Mouse (Mus musculus): ENCODE results near the gene Gm10271. TPM values are rescaled to one million over a fixed set of nuclear protein-coding genes. Genes with fewer than 3 reads are reported as not detected.

The Gm10271 gene
- total RNA-seq, 1 experiment from 2014 or later, result not detected

DNA sequence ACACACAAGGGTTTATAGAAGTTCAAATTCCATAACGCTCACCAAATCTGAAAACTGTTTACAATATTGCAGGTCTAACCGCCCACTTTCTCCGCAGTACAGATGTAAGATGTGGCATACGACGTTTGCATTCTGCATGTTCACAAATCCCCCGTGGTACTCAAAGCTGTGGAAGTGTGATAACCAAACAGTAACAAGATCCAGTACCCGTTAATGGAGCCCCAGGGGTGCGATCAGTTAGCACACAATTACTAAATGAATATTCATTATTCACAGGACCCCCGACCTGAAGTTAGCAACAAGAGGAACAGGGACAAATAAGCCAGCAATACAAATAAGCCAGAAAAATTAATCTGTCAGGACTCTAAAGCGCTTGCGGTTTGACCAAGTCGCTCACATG lies 12.4 kb upstream of the Gm10271 start:
- ATAC-seq (replicated peaks in 1 of 2; ENCODE audit: insufficient read depth in 1 of 2, low FRiP score in 2 of 2, low TSS enrichment in 1 of 2, low read depth in 1 of 2, poor library complexity in 2 of 2, severe bottlenecking in 2 of 2), result no peak

DNA sequence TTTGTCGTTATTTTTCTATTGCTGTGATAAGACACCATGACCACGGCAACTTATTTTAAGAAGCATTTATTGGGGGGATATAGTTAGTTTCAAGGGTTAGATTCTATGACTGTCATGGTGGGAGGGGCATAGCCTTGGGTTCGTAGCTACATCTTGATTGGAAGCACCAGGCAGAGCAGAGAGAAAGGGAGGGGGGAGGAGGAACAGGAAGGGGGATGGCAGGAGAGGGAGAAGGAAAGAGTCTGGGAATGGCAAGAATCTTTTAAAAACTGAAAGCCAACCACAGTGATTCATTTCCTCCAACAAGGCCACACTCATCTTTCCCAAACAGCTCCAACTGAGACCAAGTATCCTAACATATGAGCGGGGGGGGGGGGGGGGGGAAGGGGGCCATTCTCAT lies 10.1 kb upstream of the Gm10271 start:
- ATAC-seq (replicated peaks in 1 of 2; ENCODE audit: insufficient read depth in 1 of 2, low FRiP score in 2 of 2, low TSS enrichment in 1 of 2, low read depth in 1 of 2, poor library complexity in 2 of 2, severe bottlenecking in 2 of 2), result no peak

DNA sequence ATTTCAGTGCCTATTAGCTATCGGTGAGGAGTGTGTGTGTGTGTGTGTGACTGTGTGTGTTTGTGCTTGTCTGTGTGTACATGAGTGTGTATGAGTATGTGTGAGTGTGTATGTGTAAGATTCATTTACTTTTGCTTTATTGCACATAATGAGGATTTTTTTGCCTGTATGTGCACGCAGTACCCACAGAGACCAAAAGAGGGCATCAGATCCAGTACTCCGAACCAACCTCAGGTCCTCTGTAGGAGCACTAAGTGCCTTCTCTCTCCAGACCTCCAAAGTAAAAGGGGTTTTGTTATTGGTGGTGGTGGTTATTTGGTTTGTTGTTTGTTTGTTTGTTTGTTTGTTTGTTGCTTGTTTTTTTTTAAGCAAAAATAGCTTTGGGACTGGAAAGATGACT lies 8.5 kb upstream of the Gm10271 start:
- peak; percentile 72; a peak in 3 of 4 replicates for ATAC-seq (replicated peaks in 1 of 2; ENCODE audit: insufficient read depth in 1 of 2, low FRiP score in 2 of 2, low TSS enrichment in 1 of 2, low read depth in 1 of 2, poor library complexity in 2 of 2, severe bottlenecking in 2 of 2)

DNA sequence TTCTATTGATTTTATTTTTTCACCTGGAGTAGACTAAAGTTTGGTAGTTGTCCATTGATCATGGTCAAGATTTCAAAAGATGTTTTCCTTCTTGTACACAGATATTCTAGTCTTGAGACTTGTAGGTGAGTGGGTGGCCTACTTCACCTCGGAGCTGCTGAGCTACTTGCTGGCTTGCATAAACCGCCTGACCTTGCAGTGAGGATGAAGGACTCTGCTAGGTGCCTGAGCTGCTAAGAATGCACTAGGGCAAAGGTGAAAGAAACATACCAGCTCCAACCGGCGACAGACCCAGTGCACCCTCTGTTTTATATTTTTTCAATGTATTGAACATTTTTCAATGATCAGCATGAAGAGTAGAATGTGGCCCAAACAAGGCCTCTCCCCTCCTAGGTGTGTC lies 7.9 kb upstream of the Gm10271 start:
- no peak for ATAC-seq (replicated peaks in 1 of 2; ENCODE audit: insufficient read depth in 1 of 2, low FRiP score in 2 of 2, low TSS enrichment in 1 of 2, low read depth in 1 of 2, poor library complexity in 2 of 2, severe bottlenecking in 2 of 2)

DNA sequence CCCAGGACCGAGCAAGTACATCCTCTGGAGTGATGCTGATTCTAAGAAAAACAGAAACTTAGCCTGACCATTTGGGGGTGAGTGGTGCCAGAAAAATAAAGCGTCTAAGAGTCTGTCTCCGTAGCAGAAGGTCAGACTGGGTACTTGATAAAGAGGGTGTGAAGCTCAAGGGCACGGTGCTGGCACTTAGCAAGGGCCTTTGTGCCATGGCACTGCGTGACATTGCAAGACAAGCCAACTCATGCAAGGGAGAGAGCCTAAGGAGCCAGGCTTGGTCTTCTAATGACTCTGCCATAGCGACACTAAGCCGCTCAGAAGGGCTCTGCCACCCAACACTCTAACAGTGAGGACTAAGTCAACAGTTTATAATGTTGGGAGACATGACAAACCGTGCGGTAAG lies 6.4 kb upstream of the Gm10271 start:
- no peak for ATAC-seq (replicated peaks in 1 of 2; ENCODE audit: insufficient read depth in 1 of 2, low FRiP score in 2 of 2, low TSS enrichment in 1 of 2, low read depth in 1 of 2, poor library complexity in 2 of 2, severe bottlenecking in 2 of 2)

DNA sequence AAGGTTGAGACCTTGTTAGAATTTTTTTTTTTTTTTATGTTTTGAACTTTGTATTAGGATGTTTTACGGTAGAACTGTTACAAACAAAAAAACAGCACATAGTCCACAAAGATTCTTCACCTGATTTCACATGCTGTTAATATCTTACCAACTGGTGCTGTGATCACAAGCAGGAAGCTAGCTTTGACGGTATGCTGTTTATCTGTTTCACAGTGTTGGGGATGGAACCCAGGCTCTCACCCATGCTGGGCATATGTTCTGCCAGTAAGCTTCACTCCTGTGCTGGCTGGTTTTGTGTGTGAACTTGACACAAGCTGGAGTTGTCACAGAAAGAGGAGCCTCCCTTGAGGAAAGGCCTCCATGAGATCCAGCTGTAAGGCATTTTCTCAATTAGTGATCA lies 5.4 kb upstream of the Gm10271 start:
- no peak for ATAC-seq (replicated peaks in 1 of 2; ENCODE audit: insufficient read depth in 1 of 2, low FRiP score in 2 of 2, low TSS enrichment in 1 of 2, low read depth in 1 of 2, poor library complexity in 2 of 2, severe bottlenecking in 2 of 2)

DNA sequence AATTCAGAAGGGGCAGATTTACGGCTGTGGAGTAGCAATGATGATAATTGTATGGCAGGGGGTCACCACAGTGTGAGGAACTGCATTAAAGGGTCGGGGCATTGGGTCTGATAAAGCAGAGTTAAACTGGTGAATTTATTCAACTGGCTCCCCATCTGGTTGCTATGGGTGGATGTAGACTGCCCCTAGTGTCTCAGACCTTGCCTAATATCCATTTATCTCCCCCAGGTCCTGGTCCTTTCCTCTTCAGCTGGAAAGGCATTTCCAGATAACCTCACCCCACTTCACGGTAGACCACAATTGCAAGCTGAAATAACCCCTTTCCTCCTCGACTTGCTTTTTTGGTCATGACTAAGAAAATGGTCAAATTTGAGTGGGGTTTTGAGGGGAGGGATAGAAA lies 5.0 kb upstream of the Gm10271 start:
- ATAC-seq (replicated peaks in 1 of 2; ENCODE audit: insufficient read depth in 1 of 2, low FRiP score in 2 of 2, low TSS enrichment in 1 of 2, low read depth in 1 of 2, poor library complexity in 2 of 2, severe bottlenecking in 2 of 2), result no peak

DNA sequence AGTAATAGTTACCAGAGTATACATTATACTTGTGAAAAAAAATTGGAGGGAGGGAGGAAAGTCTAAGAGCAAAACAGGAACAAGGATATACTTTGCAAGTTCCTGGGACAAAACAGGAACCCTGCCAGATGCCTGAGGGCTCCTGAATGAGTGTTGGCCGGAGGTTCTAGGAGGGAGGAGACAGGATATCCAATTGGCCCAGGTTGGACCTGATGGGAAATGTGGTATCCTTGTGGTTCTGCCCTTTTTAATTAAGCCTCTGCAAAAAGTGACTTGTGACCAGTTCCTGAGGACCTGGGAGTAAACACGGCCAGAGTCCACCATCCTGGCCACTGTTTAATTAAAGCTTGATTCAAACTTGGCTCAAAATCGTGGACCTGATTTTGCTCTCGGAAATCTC lies 3.7 kb downstream of the Gm10271 start:
- no peak for ATAC-seq (replicated peaks in 1 of 2; ENCODE audit: insufficient read depth in 1 of 2, low FRiP score in 2 of 2, low TSS enrichment in 1 of 2, low read depth in 1 of 2, poor library complexity in 2 of 2, severe bottlenecking in 2 of 2)

DNA sequence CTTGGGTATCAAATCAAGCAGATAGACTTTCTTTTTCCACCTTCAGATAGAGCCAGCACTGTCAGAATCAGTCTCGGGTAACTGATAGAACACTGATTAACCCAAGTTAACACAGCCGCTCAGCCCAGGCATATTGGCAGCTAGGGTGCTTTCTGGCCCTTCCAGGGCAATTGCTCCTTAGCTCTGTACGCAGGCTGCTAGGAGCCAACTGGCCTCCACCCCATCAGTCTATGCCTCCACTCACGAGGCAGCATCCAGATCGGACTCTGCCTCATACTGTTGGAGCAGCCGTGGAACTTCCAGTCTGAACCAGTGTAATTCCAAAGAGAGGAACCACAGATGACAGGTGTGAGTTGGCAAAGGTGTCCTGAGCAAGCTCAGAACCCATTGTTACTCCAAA lies 6.3 kb downstream of the Gm10271 start:
- ATAC-seq (replicated peaks in 1 of 2; ENCODE audit: insufficient read depth in 1 of 2, low FRiP score in 2 of 2, low TSS enrichment in 1 of 2, low read depth in 1 of 2, poor library complexity in 2 of 2, severe bottlenecking in 2 of 2), result no peak

DNA sequence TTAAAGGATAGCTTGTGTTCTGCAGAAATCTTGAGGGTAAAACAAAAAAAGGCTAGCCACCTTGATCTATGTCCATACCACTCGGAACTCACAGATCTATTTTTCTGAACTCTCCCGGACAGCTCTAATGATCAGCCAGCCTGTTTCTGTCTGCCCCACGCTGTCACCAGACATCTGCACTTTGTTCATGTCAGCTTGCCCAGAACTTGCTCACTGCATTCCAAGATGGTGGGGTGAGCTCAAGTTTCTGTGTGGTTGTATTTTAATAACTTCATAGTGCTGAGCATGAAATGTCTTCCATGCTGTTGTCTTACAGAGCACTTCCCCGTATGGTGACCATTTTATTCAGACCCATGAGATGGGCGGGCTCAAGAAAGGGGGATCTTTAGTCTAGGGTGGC lies 7.1 kb downstream of the Gm10271 start:
- no peak for ATAC-seq (replicated peaks in 1 of 2; ENCODE audit: insufficient read depth in 1 of 2, low FRiP score in 2 of 2, low TSS enrichment in 1 of 2, low read depth in 1 of 2, poor library complexity in 2 of 2, severe bottlenecking in 2 of 2)

DNA sequence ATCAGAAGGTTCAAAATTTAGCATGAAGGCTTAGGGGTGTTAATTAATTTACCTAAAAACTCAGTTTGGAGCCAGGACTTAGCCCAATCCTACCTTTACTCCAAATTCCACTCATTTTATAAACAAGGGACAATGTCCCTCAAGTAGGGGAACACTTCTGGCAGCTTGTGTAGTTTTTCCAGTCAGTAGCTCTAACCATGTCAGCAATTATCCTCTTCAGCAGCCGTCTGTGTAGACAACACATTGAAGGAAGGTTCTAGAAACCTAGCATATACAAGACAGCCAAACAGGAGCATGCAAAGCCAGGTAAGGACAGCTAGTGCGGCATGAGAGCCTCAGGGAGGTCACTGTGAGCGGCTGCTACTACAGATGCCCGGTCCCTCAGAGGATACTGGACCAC lies 7.8 kb downstream of the Gm10271 start:
- no peak for ATAC-seq (replicated peaks in 1 of 2; ENCODE audit: insufficient read depth in 1 of 2, low FRiP score in 2 of 2, low TSS enrichment in 1 of 2, low read depth in 1 of 2, poor library complexity in 2 of 2, severe bottlenecking in 2 of 2)

DNA sequence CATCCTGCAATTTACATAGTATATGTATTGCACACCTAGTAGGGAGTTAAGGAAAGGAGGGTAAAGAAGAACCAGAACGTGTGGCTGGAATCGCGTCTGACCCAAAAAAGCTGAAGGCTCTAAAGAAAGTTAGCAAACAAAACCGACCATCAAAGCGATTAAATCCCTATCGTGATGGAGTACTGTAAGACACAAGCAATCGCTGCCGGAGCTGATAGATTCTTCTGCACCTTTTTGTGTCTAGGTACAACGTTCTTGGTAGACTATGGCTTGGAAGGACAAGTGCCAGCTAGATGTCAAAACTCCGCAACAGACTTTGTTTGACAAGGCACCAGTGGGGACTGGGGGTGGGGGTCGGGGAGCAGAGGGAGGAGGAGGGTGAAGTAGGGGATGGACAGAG lies 8.3 kb downstream of the Gm10271 start:
- no peak for ATAC-seq (replicated peaks in 1 of 2; ENCODE audit: insufficient read depth in 1 of 2, low FRiP score in 2 of 2, low TSS enrichment in 1 of 2, low read depth in 1 of 2, poor library complexity in 2 of 2, severe bottlenecking in 2 of 2)

DNA sequence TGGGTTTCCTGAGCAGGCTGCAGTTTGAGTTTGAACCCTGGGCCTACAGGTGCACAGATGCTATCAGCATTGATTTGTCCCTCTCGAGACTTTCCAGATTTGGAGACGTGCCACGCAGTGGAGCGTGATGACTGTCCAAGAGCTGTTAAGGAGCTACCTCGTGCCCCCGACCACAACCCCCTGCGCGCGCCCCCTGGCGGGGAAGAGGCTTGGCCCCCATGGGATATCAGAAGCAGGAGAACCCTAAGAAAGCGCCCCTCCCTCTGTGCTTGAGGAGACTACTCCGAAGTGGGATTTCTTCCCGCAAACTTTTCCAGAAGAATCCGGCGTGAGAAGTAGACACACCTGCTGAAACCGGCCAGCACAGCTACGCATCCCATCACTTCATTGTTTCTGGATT lies 9.6 kb downstream of the Gm10271 start:
- ATAC-seq (replicated peaks in 1 of 2; ENCODE audit: insufficient read depth in 1 of 2, low FRiP score in 2 of 2, low TSS enrichment in 1 of 2, low read depth in 1 of 2, poor library complexity in 2 of 2, severe bottlenecking in 2 of 2), result no peak

DNA sequence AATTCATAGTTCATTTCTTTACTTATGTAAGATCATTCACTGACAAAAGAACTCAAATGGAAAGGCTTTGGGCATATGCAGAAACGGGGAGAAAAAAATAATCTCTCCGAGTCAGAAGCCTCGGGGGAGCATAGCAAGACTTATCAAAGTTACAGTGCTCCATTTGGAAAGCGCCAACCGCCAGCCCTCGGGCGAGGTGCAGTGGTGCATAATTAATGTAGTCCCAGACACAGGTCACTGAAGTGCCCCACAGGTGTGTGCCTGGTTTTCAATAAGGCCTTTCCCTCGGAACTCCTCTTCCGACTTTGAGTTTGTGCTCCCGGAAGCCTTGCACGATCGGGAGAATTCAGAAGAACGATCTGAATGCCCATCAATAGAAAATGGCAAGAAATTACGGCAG lies 10.3 kb downstream of the Gm10271 start:
- ATAC-seq (replicated peaks in 1 of 2; ENCODE audit: insufficient read depth in 1 of 2, low FRiP score in 2 of 2, low TSS enrichment in 1 of 2, low read depth in 1 of 2, poor library complexity in 2 of 2, severe bottlenecking in 2 of 2), result no peak

DNA sequence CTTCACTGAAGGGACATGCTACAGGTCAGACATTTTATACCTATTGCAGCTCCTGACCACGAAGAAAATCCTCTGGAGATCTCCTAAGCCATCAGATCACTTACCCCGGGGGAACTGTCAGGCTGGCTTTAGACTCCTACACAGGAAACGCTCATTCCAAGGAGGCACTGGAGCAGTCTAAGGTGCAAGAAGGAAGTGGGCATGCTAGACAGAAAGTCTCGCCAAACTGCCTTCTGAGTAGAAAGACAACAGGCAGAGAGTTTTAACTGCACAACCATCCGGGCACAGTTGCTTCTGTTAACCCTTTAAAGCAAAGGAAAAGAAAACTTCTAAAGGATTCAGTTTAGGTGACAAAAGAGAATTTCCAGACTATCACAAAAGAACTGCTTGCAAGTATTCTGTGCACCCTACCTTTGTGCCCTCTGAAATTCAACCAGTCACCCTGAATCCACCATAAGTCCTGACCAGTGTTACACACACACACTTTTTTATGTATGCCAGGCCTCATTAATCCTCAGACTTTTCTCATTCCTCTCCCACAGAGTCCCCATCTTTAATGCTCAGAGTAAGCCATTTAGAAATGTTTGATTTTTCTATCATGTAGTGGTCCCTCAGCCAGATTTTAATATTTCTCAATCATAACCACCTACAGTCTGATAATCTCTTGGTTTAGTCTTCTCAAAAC lies 14.4 kb downstream of the Gm10271 start:
- ATAC-seq (replicated peaks in 1 of 2; ENCODE audit: insufficient read depth in 1 of 2, low FRiP score in 2 of 2, low TSS enrichment in 1 of 2, low read depth in 1 of 2, poor library complexity in 2 of 2, severe bottlenecking in 2 of 2), result no peak

DNA sequence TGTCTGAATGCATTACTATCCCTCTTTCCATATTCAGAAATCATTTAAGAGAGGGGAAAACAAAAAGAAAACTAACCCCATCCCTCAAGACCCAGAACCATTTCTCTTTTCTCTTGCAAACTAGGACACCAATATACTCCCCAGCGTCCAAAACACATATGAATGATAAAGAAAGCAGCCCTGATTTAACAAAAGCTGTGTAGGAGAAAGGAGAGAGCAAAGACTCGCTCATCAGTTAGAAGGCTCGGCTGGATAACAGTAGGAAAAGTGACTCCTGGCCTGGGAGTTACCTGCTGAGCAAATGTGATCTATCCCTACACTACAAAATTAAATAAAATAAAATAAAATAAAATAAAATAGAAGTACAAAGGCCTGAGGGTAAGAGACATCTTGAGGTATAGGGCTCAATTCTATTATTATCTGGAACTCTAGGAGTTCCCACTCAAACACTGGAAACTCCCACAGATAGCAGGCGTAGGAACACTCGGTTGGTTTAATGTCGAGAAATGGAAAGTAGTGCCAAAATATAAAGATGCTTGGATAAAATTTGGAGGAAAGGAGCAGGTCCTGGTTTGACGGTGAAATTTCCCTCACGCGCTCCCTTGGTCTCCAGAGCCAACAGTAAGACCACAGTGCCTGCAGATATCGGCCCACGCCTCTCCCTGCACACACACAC lies 15.8 kb downstream of the Gm10271 start:
- ATAC-seq (replicated peaks in 1 of 2; ENCODE audit: insufficient read depth in 1 of 2, low FRiP score in 2 of 2, low TSS enrichment in 1 of 2, low read depth in 1 of 2, poor library complexity in 2 of 2, severe bottlenecking in 2 of 2), result no peak

DNA sequence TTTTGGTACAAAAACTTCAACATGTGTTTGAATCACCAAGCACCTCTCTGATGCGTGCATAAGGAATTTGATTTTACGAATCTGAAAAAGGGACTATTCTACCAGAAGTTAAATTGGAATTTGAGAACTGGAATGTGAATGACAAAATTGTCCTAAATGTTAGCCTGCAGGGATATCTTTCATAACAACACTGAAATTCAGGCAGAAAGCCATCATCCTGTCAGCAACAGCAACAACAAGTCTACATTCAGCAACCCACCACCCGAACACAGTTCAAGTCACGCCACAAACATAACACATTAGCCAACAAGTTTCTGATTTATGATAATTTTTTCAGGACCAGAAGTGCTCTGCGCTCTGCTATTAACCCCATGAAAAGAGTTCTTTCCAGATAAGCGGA lies 17.2 kb downstream of the Gm10271 start:
- no peak for ATAC-seq (replicated peaks in 1 of 2; ENCODE audit: insufficient read depth in 1 of 2, low FRiP score in 2 of 2, low TSS enrichment in 1 of 2, low read depth in 1 of 2, poor library complexity in 2 of 2, severe bottlenecking in 2 of 2)

DNA sequence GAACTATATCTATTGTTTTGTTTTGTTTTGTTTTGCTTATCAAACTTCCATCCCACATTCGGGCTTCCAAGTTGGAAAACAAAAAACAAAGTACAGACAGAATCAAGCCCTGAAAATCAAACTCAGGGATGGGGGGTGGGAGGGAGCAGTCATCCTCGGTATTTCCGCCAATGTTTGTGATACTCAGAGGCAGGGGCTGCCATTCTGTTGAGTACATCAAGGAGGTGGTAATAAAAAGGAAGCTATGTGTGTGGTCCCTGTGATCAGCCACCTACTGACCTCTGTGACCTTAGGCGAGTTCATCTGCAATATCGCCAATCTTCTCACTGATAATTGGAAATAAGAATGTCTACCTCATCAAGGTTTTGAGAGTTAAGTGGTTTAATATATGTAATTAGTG lies 21.5 kb downstream of the Gm10271 start:
- no peak for ATAC-seq (replicated peaks in 1 of 2; ENCODE audit: insufficient read depth in 1 of 2, low FRiP score in 2 of 2, low TSS enrichment in 1 of 2, low read depth in 1 of 2, poor library complexity in 2 of 2, severe bottlenecking in 2 of 2)
